Mouse (Mus musculus) intestine, embryonic 16.5 days (tissue): Measurements from ENCODE around the gene Zfp933. TPM values are rescaled to one million over a fixed set of nuclear protein-coding genes. Genes with fewer than 3 reads are reported as not detected.
"Not testable (repeated sequence)": the region's sequence is repeated elsewhere in the genome, so short reads cannot be mapped to it uniquely, and the experiment has no call there.

Source experiments
- ATAC-seq: fragments of 200-750 bp; cut with Nextera tagmentation; 2 replicates; pipeline ENCODE4 v1.8.0; 2017; ENCODE audit warnings: moderate TSS enrichment, moderate library complexity
- H3K27ac ChIP-seq: fragments of 300-500 bp; sonication (generic); 2 replicates; pipeline ENCODE4 v1.5.1; 2014; ENCODE audit warnings: mild to moderate bottlenecking, low read length
- H3K27me3 ChIP-seq: fragments of 300-500 bp; sonication (generic); replicated peaks from 2 replicates; pipeline ENCODE4 v1.6.1; 2014; ENCODE audit warnings: low read length, control low read depth, mixed read lengths; ENCODE audit not compliant: control insufficient read depth, insufficient read depth
- H3K36me3 ChIP-seq: fragments of 300-500 bp; sonication (generic); 2 replicates; pipeline ENCODE4 v1.6.1; 2014; ENCODE audit warnings: low read length, control low read depth; ENCODE audit not compliant: control insufficient read depth, insufficient read depth
- H3K4me1 ChIP-seq: fragments of 300-500 bp; sonication (generic); 2 replicates; pipeline ENCODE4 v1.6.1; 2014; ENCODE audit warnings: low read length, control low read depth, mixed read lengths; ENCODE audit not compliant: control insufficient read depth, insufficient read depth
- H3K4me2 ChIP-seq: fragments of 300-500 bp; sonication (generic); 2 replicates; pipeline ENCODE4 v1.6.1; 2014; ENCODE audit warnings: low read depth, low read length, control low read depth
- H3K4me3 ChIP-seq: fragments of 300-500 bp; sonication (generic); 2 replicates; pipeline ENCODE4 v1.5.1; 2014; ENCODE audit warnings: mild to moderate bottlenecking, low read length
- H3K9ac ChIP-seq: fragments of 300-500 bp; sonication (generic); 2 replicates; pipeline ENCODE4 v1.6.1; 2014; ENCODE audit warnings: low read depth, low read length
- H3K9me3 ChIP-seq: fragments of 300-500 bp; sonication (generic); 2 replicates; pipeline ENCODE4 v1.6.1; 2016; ENCODE audit warnings: low read length, control low read depth; ENCODE audit not compliant: control insufficient read depth
- WGBS: fragments of 180-500 bp; shearing (Covaris S2); extraction: QIAGEN DNeasy Blood & Tissue Kit; methylation state at CpG from one replicate; pipeline ENCODE4 v1.1.7; 2014; 5-methylcytosine and 5-hydroxymethylcytosine counted together
- polyA plus RNA-seq: library from polyadenylated mRNA; unstranded; fragments of >200 nt; fragmentation: Nextera tagmentation; extraction: Ambion mirVana; gene quantifications from 2 replicates; pipeline ENCODE4 v1.2.1, GENCODE M21; 2015

Zfp933 gene
- polyA plus RNA-seq, 1 experiment from 2014 or later = 4.3 TPM

DNA sequence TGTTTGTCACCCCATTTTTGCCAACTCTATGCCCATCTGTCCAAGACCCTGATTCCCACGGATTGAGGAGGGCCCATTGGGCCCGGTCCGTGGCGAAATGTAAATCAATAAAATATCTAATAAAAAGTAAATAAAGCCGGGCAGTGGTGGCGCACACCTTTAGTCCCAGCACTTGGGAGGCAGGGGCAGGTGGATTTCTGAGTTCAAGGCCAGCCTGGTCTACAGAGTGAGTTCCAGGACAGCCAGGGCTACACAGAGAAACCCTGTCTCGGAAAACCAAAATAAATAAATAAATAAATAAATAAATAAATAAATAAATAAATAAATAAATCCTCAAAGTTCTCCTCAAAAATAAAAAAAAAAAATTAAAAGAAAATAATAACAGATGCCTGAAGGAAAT, 28.5 kb downstream of the Zfp933 start:
- not testable (repeated sequence) for H3K36me3 ChIP-seq, H3K4me1 ChIP-seq, ATAC-seq, H3K4me3 ChIP-seq, H3K9ac ChIP-seq, H3K27me3 ChIP-seq, H3K4me2 ChIP-seq, H3K27ac ChIP-seq
- WGBS = 80% methylated on average over 7 of the region's 7 CpGs
- H3K9me3 ChIP-seq = peaks cover 12% of the 10 kb centered on the region; the same call in 1 of the 2 replicates

DNA sequence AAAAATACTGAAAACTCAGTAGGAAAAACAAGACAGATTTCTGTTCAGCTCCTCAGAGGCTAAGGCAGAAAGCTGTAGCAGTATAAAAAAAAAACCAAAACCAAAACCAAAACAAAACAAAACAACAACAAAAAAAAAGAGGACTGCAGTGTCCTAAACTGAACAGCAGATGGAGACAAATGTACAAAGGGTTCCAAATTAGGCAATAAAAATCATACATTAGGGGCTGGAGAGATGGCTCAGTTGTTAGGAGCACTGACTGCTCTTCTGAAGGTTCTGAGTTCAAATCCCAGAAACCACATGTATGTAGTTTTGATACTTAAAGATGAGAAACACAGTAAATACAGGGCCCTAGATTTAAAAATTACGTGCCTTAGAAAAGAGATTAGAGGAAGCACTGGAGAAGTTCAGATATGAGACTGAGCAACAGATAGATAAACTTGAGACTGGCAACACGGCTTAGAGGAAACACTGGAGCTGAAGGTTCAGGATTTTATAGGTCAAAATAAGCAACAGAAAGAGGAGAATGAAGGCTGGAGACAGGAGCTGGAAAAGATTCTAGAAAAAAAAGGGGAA, 33.5 kb downstream of the Zfp933 start:
- Histone ChIP-seq H3K4me2 (no peak overlapping the region), H3K36me3 (no peaks in the 10 kb centered on the region), H3K4me1 (no peaks in the 10 kb centered on the region), H3K27ac (no peak overlapping the region), H3K9ac (no peak overlapping the region), H3K4me3 (no peak overlapping the region), H3K27me3 (no peaks in the 10 kb centered on the region), H3K9me3 (peaks cover 5% of the 10 kb centered on the region; the same call in 1 of the 2 replicates)
- no peak for ATAC-seq
- WGBS = 86% methylated on average over 2 of the region's 2 CpGs

DNA sequence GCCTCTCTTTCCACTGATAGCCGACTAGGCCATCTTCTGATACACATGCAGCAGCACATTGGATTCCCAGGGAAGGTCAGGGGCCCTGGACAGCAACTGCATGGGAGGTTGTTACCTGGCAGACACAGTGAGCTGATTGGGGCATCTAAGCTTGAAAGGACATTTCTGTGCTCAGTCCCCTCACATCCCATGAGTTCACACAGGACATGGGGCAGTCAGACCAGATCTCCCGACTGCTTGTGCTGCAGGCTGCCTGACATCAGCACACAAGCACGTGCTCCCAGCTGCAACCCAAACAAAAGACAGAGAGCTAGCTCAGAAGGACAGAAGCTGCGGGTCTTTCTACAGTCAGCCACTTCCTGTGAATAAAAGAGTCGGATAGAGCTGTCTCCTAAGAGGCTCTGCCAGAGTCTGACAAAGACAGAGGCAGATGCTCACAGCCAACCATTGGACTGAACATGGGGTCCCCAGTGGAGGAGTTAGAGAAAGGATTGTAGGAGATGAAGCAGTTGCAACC, 34.9 kb downstream of the Zfp933 start:
- Histone ChIP-seq H3K4me2 (no peak overlapping the region), H3K36me3 (no peaks in the 10 kb centered on the region), H3K9ac (no peak overlapping the region), H3K27me3 (no peaks in the 10 kb centered on the region), H3K9me3 (peaks cover 5% of the 10 kb centered on the region; the same call in 1 of the 2 replicates), H3K4me1 (peaks cover 6% of the 10 kb centered on the region; the same call in 1 of the 2 replicates), H3K27ac (no peak overlapping the region), H3K4me3 (no peak overlapping the region)
- WGBS = 45% methylated on average over 5 of the region's 5 CpGs
- ATAC-seq = no peak

DNA sequence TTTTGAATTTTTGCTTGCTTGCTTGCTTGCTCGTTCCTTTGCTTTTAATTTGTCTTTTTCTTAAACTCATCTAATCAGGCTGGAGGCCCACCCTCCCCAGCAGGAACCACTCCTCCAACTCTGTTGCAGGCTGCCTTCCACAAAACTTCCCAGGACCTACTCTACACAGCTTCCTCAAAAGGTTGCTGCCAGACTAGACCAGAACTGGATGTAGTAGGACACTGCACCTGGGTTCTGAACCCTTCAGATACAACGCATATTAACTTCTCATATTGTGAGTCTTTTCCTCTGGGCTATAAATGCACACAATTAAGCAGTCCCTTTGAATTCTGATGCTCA, 38.2 kb downstream of the Zfp933 start:
- not testable (repeated sequence) for H3K9ac ChIP-seq, H3K36me3 ChIP-seq, H3K9me3 ChIP-seq, H3K4me1 ChIP-seq, H3K27me3 ChIP-seq, H3K27ac ChIP-seq
- 48% methylated on average over 2 of the region's 2 CpGs for WGBS
- ATAC-seq = peak; percentile 62
- Histone ChIP-seq H3K4me3 (peak overlapping the region; percentile 60), H3K4me2 (peak overlapping the region; percentile 61)

DNA sequence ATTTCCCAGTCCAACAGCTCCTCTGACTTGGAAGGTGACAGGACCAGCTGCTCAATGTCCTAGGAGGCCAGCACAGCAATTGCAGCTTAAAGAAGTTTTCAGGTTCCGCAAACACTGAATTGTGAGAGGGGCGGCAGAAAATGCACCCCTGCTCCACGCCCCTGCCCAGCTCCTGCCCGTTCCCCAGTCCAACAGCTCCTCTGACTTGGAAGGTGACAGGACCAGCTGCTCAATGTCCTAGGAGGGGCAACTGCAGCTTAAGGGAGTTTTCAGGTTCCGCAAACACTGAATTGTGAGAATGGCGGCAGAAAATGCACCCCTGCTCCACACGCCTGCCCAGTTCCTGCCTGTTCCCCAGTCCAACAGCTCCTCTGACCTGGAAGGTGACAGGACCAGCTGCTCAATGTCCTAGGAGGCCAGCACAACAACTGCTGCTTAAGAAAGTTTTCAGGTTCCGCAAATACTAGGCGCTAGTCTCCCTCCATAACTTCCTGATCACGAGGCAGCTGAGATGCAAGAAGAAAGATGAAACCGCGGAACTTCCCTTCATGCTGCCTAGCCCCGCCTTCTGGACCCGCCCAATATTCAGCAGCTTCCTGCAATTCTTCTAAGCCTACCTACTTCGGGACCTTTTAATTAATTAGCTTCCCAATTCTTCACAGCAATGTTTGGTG, 38.7 kb downstream of the Zfp933 start, which contains the start of gene Zfp984:
TSS of gene Zfp984 (minus strand) at position 497 of the 674 bp plus-strand sequence.
- ATAC-seq = peak; percentile 91
- 15% methylated on average over 15 of the region's 15 CpGs for WGBS

DNA sequence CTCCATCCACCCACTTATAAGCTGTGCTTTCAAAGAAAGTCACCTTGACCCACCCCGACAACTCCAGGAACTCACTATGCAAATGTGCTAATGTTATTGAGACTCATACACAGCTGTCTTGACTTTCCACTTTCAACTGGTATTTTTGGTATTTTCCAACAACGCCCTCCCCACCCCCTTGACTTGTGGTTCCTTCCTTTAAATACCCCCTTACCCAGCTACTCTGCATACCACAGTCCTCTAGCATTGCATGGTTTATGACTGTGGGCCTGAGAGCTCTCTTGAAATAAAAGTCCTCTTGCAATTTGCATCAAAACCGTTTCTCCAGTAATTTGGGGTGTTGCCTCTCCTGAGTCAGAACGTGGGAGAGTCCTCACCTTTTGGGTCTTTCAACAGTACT, 39.7 kb downstream of the Zfp933 start:
- not testable (repeated sequence) for H3K9me3 ChIP-seq, H3K4me1 ChIP-seq, H3K27me3 ChIP-seq, H3K27ac ChIP-seq, H3K9ac ChIP-seq, H3K36me3 ChIP-seq
- WGBS = 70% methylated on average over 4 of the region's 4 CpGs
- ATAC-seq = peak; percentile 49; the same call in 1 of the 2 replicates
- Histone ChIP-seq H3K4me2 (peak overlapping the region; percentile 61), H3K4me3 (peak overlapping the region; percentile 60)

More for the DNA sequence above, 38.7 kb downstream of the Zfp933 start, which contains the start of gene Zfp984:
- H3K9me3 ChIP-seq, H3K36me3 ChIP-seq, H3K27me3 ChIP-seq, H3K4me1 ChIP-seq: not testable (repeated sequence)
- Histone ChIP-seq H3K4me2 (peak within 1 kb of the TSS; percentile 61), H3K27ac (peak within 1 kb of the TSS; percentile 73), H3K4me3 (peak within 1 kb of the TSS; percentile 60), H3K9ac (peak within 1 kb of the TSS; percentile 76)

DNA sequence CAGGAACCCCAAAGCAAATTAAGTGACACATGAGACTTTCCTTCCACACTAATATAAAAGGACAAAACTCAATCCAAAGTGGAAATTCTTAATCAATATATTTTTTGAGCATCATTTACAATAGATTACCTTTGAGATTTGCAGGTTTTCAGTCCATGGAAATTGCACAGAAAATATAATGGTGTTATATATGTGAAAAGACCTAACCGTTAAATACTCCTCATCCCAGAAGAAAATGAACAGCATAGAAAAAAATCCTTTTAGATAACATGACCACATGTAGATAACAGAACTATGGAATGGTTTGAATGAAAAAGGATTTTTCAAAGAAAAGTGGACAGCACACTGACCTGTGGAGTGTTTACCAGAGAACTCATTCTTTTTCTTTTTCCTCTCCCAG, 52.9 kb downstream of the Zfp933 start:
- H3K27ac ChIP-seq = not testable (repeated sequence)

DNA sequence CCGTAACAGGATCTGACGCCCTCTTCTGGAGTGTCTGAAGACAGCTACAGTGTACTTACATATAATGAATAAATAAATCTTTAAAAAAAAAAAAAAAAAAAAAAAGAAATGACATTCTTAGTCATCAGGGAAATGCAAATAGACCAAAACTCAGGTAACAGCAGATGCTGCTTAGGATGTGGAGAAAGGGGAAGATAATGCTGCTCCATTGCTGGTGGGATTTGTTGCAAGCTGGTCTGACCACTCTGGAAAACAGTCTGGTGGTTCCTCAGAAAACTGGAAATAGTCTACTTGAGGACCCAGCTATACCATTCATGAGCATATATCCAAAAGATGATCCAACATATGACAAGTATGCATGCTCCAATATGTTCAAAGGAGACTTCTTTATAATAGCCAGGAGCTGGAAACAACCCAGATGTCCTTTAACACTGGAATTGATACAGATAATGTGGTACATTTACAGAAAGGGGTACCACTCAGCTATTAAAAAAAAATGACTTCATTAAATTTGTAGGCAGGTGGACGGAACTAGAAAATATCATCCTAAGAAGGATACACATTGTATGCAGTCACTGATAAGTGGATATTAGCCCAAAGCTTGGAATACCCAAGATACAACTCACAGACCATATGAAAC, 54.0 kb downstream of the Zfp933 start:
- H3K9ac ChIP-seq, H3K27ac ChIP-seq, H3K9me3 ChIP-seq, H3K4me3 ChIP-seq, H3K4me2 ChIP-seq, H3K4me1 ChIP-seq, ATAC-seq, H3K36me3 ChIP-seq, H3K27me3 ChIP-seq: not testable (repeated sequence)
- 92% methylated on average over 1 of the region's 3 CpGs for WGBS

More for the DNA sequence above, 52.9 kb downstream of the Zfp933 start:
- not testable (repeated sequence) for H3K4me2 ChIP-seq, H3K9ac ChIP-seq, H3K4me1 ChIP-seq, H3K4me3 ChIP-seq, H3K27me3 ChIP-seq, H3K36me3 ChIP-seq, ATAC-seq, H3K9me3 ChIP-seq
- WGBS = 94% methylated on average over 1 of the region's 1 CpGs

DNA sequence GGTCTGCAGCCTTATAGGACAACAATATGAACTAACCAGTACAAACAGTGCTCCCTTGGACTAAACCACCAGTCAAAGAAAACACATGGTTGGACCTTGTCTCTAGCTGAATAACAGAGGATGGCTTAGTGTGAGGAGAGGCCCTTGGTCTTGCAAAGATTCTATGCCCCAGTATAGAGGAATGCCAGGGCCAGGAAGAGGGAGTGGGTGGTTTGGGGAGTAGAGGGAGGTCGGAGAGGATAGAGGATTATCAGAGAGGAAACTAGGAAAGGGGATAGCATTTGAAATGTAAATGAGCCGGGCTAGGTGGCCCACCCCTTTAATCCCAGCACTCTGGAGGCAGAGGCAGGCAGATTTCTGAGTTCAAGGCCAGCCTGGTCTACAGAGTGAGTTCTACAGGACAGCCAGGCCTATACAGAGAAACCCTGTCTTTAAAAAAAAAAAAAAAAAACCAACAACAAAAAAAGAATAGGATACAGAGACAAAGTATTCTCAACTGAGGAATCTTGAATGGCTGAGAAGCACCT, 54.7 kb downstream of the Zfp933 start:
- H3K9me3 ChIP-seq, H3K4me3 ChIP-seq, H3K9ac ChIP-seq, ATAC-seq, H3K36me3 ChIP-seq, H3K27me3 ChIP-seq, H3K4me2 ChIP-seq, H3K27ac ChIP-seq, H3K4me1 ChIP-seq: not testable (repeated sequence)
- 68% methylated on average over 2 of the region's 2 CpGs for WGBS
